Mouse (Mus musculus) liver, embryonic 14.5 days (tissue): ENCODE data around the gene Aip.

Experiments
- CTCF ChIP-seq: IDR thresholded peaks from 2 replicates; pipeline ENCODE4 v1.5.1; 2016; ENCODE audit warnings: antibody characterized with exemption, low read depth, control low read depth
- EP300 ChIP-seq: IDR thresholded peaks from 2 replicates; pipeline ENCODE4 v1.6.1; 2016; ENCODE audit warnings: antibody characterized with exemption, low read depth

DNA sequence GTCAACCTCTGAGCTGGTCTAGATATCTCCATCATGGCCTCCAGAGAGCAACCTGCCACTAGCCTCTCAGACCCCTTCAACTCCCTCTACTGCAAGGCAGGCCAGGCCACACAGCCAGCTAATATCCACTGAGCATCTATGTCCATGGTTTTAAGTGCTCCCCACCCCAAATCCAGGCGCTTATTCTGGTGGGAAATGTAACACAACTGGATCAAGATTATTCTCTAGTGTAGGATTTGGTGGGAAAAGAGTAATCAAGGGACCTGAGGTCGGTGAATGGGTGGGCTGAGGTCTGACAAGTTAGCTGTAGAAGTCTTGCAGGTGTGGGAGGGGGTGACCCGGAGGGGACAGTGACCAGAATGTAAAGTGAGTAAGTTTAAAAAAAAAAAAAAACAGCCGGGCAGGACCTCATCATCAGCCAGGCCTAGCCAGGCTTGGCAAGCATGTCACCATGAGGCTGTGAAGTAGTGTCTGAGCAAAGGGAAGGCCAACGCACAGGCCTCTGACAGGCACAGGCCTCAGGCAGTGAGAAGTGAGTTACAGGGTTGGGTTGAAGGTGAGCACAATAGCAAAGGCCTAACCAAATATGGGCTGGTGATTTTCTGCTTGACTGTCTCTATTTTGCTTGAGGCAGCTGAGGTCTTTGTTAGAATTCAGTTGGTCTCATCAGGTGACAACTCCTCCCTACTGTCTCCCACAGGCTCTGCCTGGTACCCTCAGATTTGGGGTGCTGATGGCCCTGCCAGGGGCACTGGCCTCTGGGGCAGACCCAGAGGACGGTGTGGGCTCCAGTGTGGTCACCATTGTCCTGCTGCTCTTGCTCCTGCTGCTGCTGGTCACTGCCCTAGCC lies 29.8 kb upstream of the Aip start:
- TF ChIP-seq CTCF (no peak), EP300 (no peak)
